Mouse (Mus musculus) ovary, adult 18-20 months (tissue): ENCODE measurements around the gene Kcnc2.

Source experiments
- DNase-seq: peaks from one replicate; pipeline ENCODE4 v3.0.0; 2022; ENCODE audit warnings: low spot score, mixed read lengths

Kcnc2 gene

GRCm38 (mm10) chr10:112394399-112394970 is 123.6 kb downstream of the Kcnc2 start:
- no peak for DNase-seq

- DNase-seq, result no peak
Measured at GRCm38 (mm10) chr10:112397194-112397593, 126.3 kb downstream of the Kcnc2 start.

- DNase-seq, result no peak
Measured at GRCm38 (mm10) chr10:112400591-112401404, 129.9 kb downstream of the Kcnc2 start.

- DNase-seq, result no peak
Measured at GRCm38 (mm10) chr10:112409525-112409924, 138.6 kb downstream of the Kcnc2 start.

GRCm38 (mm10) chr10:112423327-112423726 is 152.4 kb downstream of the Kcnc2 start:
- DNase-seq, result no peak

GRCm38 (mm10) chr10:112436950-112437349 is 166.0 kb downstream of the Kcnc2 start:
- DNase-seq, result no peak

GRCm38 (mm10) chr10:112444640-112445039 is 173.7 kb downstream of the Kcnc2 start:
- DNase-seq, result no peak

GRCm38 (mm10) chr10:112450910-112451309 is 180.0 kb downstream of the Kcnc2 start:
- DNase-seq, result no peak

- DNase-seq, result no peak
Measured at GRCm38 (mm10) chr10:112468689-112469384, 197.9 kb downstream of the Kcnc2 start.

GRCm38 (mm10) chr10:112474122-112474810 is 203.3 kb downstream of the Kcnc2 start:
- DNase-seq, result no peak

- DNase-seq, result no peak
Measured at GRCm38 (mm10) chr10:112481461-112481860, 210.5 kb downstream of the Kcnc2 start.

- DNase-seq, result no peak
Measured at GRCm38 (mm10) chr10:112481921-112482607, 211.1 kb downstream of the Kcnc2 start.

GRCm38 (mm10) chr10:112484387-112485105 is 213.6 kb downstream of the Kcnc2 start:
- no peak for DNase-seq

- DNase-seq, result no peak
Measured at GRCm38 (mm10) chr10:112485819-112486218, 214.9 kb downstream of the Kcnc2 start.

GRCm38 (mm10) chr10:112488751-112489150 is 217.8 kb downstream of the Kcnc2 start:
- DNase-seq, result no peak
